Mouse (Mus musculus) embryonic facial prominence, embryonic 11.5 days (tissue): ENCODE results near the gene Svs1. TPM values are rescaled to one million over a fixed set of nuclear protein-coding genes. Genes with fewer than 3 reads are reported as not detected.
"Not testable (repeated sequence)": the region's sequence is repeated elsewhere in the genome, so short reads cannot be mapped to it uniquely, and the experiment has no call there.

Source experiments
- ATAC-seq: fragments of 200-750 bp; cut with Nextera tagmentation; replicated peaks from 2 replicates; pipeline ENCODE4 v1.8.0; 2017; ENCODE audit warnings: low read depth; ENCODE audit not compliant: insufficient number of reproducible peaks, low FRiP score, low TSS enrichment
- DNase-seq: peaks from one replicate; pipeline ENCODE4 v3.0.0-alpha.2; 2015; ENCODE audit warnings: low spot score
- H3K27ac ChIP-seq: fragments of 300-500 bp; sonication (generic); replicated peaks from 2 replicates; pipeline ENCODE4 v1.5.1; 2014; ENCODE audit warnings: mild to moderate bottlenecking, low read depth, low read length, control low read depth
- H3K27me3 ChIP-seq: fragments of 300-500 bp; sonication (generic); 2 replicates; pipeline ENCODE4 v1.6.1; 2014; ENCODE audit warnings: mild to moderate bottlenecking, low read length, moderate library complexity, mixed read lengths; ENCODE audit not compliant: control insufficient read depth, insufficient read depth
- H3K36me3 ChIP-seq: fragments of 300-500 bp; sonication (generic); replicated peaks from 2 replicates; pipeline ENCODE4 v1.6.1; 2014; ENCODE audit warnings: low read depth, mild to moderate bottlenecking, low read length, moderate library complexity, mixed read lengths; ENCODE audit not compliant: control insufficient read depth, insufficient read depth
- H3K4me1 ChIP-seq: fragments of 300-500 bp; sonication (generic); 2 replicates; pipeline ENCODE4 v1.6.1; 2014; ENCODE audit warnings: low read length, mixed read lengths; ENCODE audit not compliant: control insufficient read depth, insufficient read depth
- H3K4me2 ChIP-seq: fragments of 300-500 bp; sonication (generic); 2 replicates; pipeline ENCODE4 v1.6.1; 2014; ENCODE audit warnings: low read depth, mild to moderate bottlenecking, control low read depth, low read length, moderate library complexity
- H3K4me3 ChIP-seq: fragments of 300-500 bp; sonication (generic); 2 replicates; pipeline ENCODE4 v1.5.1; 2014; ENCODE audit warnings: low read depth, low read length, control low read depth
- H3K9ac ChIP-seq: fragments of 300-500 bp; sonication (generic); replicated peaks from 2 replicates; pipeline ENCODE4 v1.6.1; 2014; ENCODE audit warnings: mild to moderate bottlenecking, control low read depth, low read length
- H3K9me3 ChIP-seq: fragments of 300-500 bp; sonication (generic); replicated peaks from 2 replicates; pipeline ENCODE4 v1.6.1; 2016; ENCODE audit warnings: mild to moderate bottlenecking, low read length, inconsistent platforms, mixed read lengths; ENCODE audit not compliant: control insufficient read depth
- WGBS: fragments of 180-500 bp; shearing (Covaris S2); extraction: QIAGEN DNeasy Blood & Tissue Kit; methylation state at CpG from one replicate; pipeline ENCODE4 v1.1.7; 2014; 5-methylcytosine and 5-hydroxymethylcytosine counted together
- polyA plus RNA-seq: library from polyadenylated mRNA; unstranded; fragments of >200 nt; fragmentation: Nextera tagmentation; extraction: Ambion mirVana; gene quantifications from 2 replicates; pipeline ENCODE4 v1.2.1, GENCODE M21; 2014

The Svs1 gene
- polyA plus RNA-seq, 1 experiment from 2014 or later, result not detected

GRCm38 (mm10) chr6:48958053-48958452 lies 28.6 kb upstream of the Svs1 start:
- H3K27me3 ChIP-seq, result no peaks in the 10 kb centered on the region
- H3K4me1 ChIP-seq, result no peaks in the 10 kb centered on the region
- H3K4me2 ChIP-seq, result no peak overlapping the region
- no peaks in the 10 kb centered on the region for H3K36me3 ChIP-seq
- DNase-seq, result peak; percentile 3
- 71% methylated on average over 1 of the region's 1 CpGs for WGBS
- no peak overlapping the region for H3K9ac ChIP-seq
- H3K27ac ChIP-seq, result no peak overlapping the region
- H3K4me3 ChIP-seq, result no peak overlapping the region
- H3K9me3 ChIP-seq, result no peaks in the 10 kb centered on the region
- ATAC-seq, result no peak

GRCm38 (mm10) chr6:48959151-48959550 lies 27.5 kb upstream of the Svs1 start:
- ATAC-seq, H3K9ac ChIP-seq, H3K27ac ChIP-seq, H3K9me3 ChIP-seq, H3K4me3 ChIP-seq, H3K36me3 ChIP-seq, H3K27me3 ChIP-seq, H3K4me1 ChIP-seq, H3K4me2 ChIP-seq: not testable (repeated sequence)
- peak; percentile 30 for DNase-seq
- 35% methylated on average over 7 of the region's 7 CpGs for WGBS

- not testable (repeated sequence) for H3K4me2 ChIP-seq, ATAC-seq, DNase-seq, H3K9ac ChIP-seq, H3K9me3 ChIP-seq, H3K4me1 ChIP-seq, H3K27ac ChIP-seq, H3K36me3 ChIP-seq, H3K27me3 ChIP-seq, H3K4me3 ChIP-seq
- WGBS, result 91% methylated on average over 5 of the region's 5 CpGs
Observed at GRCm38 (mm10) chr6:48966696-48967095, 20.0 kb upstream of the Svs1 start.

GRCm38 (mm10) chr6:48967868-48968267 lies 18.8 kb upstream of the Svs1 start:
- no peaks in the 10 kb centered on the region for H3K36me3 ChIP-seq
- H3K4me2 ChIP-seq, result no peak overlapping the region
- H3K4me3 ChIP-seq, result no peak overlapping the region
- H3K9ac ChIP-seq, result no peak overlapping the region
- ATAC-seq (no peak), DNase-seq (no peak)
- H3K27me3 ChIP-seq, result no peaks in the 10 kb centered on the region
- no peaks in the 10 kb centered on the region for H3K9me3 ChIP-seq
- no peak overlapping the region for H3K27ac ChIP-seq
- no peaks in the 10 kb centered on the region for H3K4me1 ChIP-seq

- DNase-seq, result no peak
- no peak within 1 kb of the TSS for H3K4me2 ChIP-seq
- no peaks in the 10 kb centered on the region for H3K9me3 ChIP-seq
- no peaks in the 10 kb centered on the region for H3K36me3 ChIP-seq
- no peak for ATAC-seq
- H3K9ac ChIP-seq, result no peak within 1 kb of the TSS
- no peaks in the 10 kb centered on the region for H3K4me1 ChIP-seq
- WGBS, result 91% methylated on average over 2 of the region's 2 CpGs
- H3K27ac ChIP-seq, result no peak within 1 kb of the TSS
- no peak within 1 kb of the TSS for H3K4me3 ChIP-seq
- H3K27me3 ChIP-seq, result no peaks in the 10 kb centered on the region
Observed at GRCm38 (mm10) chr6:48974663-48975062, 12.0 kb upstream of the Svs1 start, which contains the start of gene Doxl2. Doxl2 (plus strand) TSS chr6:48974963.

GRCm38 (mm10) chr6:48979616-48980015 lies 7.0 kb upstream of the Svs1 start:
- Histone ChIP-seq H3K27me3 (no peaks in the 10 kb centered on the region), H3K36me3 (no peaks in the 10 kb centered on the region), H3K4me1 (no peaks in the 10 kb centered on the region), H3K4me2 (no peak overlapping the region), H3K4me3 (no peak overlapping the region), H3K27ac (no peak overlapping the region), H3K9ac (no peak overlapping the region), H3K9me3 (no peaks in the 10 kb centered on the region)
- no peak for ATAC-seq
- no peak for DNase-seq
- 54% methylated on average over 1 of the region's 1 CpGs for WGBS

- H3K4me2 ChIP-seq, result no peak overlapping the region
- H3K9me3 ChIP-seq, result no peaks in the 10 kb centered on the region
- no peaks in the 10 kb centered on the region for H3K27me3 ChIP-seq
- no peak overlapping the region for H3K9ac ChIP-seq
- no peak overlapping the region for H3K27ac ChIP-seq
- WGBS, result 81% methylated on average over 3 of the region's 3 CpGs
- no peaks in the 10 kb centered on the region for H3K4me1 ChIP-seq
- no peak overlapping the region for H3K4me3 ChIP-seq
- no peaks in the 10 kb centered on the region for H3K36me3 ChIP-seq
- ATAC-seq, result no peak
- no peak for DNase-seq
Observed at GRCm38 (mm10) chr6:48982305-48982704, 4.4 kb upstream of the Svs1 start.

- Histone ChIP-seq H3K27me3 (no peaks in the 10 kb centered on the region), H3K36me3 (no peaks in the 10 kb centered on the region), H3K4me1 (no peaks in the 10 kb centered on the region), H3K9ac (no peak overlapping the region), H3K4me3 (no peak overlapping the region), H3K9me3 (no peaks in the 10 kb centered on the region), H3K4me2 (no peak overlapping the region), H3K27ac (no peak overlapping the region)
- DNase-seq (no peak), ATAC-seq (no peak)
- WGBS, result 91% methylated on average over 5 of the region's 5 CpGs
Observed at GRCm38 (mm10) chr6:48989971-48990370, 3.3 kb downstream of the Svs1 start.
